Mouse (Mus musculus) thymus, postnatal 14 days (tissue): ENCODE results near the gene Tmem35b.

Experiments used
- DNase-seq: peaks from one replicate; pipeline ENCODE4 v3.0.0; 2021

Tmem35b gene

DNA sequence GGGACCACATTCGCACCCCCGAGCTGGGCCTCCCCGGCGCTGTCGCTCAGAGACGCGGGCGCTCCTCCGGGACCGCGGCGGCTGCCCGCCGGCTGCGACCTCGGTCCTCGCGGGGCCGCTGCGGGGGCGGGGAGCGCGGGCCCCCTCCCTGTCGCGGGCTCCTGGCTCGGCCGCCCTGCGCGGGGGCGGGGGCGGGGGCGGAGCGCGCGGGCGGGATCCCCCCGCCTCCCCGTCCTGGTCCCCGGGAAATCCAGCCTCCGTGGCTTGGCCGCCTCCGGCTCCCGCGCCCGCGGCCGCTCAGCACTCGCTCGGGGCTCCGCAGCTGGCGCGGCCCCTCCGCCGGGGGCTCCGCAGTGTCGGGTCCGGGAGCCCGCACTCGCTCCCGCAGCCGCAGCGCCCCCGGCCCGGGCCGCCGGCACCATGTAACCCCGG lies 45.4 kb downstream of the Tmem35b start, which contains the start of gene Dlgap3:
TSS of gene Dlgap3 (plus strand) at position 291 of the 432 bp plus-strand sequence.
- peak; percentile 27 for DNase-seq

DNA sequence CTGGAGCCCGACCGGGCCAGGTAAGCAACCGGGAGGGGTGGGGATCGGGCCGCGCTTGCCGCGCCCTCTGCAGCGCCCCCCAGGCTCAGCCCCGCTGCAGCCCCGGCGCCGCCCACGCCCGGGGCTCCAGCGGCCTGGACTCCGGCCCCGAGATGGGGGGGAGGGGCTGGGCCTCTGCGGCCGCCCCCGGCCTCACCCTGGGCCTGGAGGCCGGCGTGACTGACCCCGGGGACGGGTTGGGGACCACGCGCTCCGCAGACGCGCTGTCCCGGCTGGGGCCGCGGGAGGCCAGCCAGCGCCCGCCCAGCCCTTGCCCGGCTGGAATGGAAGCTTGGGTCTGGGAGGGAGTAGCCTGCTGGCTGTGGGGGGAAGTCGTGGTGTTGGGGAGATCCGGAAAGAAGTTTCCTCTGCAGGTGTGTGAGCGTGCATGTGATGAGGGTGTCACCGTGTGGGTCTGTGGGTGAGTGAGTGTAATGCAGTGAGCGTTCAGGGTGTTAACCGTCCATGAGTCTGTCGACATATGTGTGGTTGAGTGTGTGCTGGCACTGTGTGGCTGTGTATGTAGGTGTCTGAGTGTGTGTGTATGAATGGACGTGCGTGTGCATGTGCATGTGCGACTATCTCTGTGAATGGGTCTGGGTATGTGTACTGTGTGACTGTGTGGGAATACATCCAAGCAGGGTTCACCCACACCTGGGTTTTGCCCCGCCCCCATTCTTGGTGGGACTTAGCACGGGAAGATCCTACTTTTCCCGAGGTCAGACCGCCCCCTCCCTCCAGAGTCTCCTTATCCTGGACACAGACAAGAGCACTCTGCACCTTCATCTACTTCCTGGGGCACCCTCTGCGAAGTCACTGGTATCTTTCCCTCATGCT lies 46.1 kb downstream of the Tmem35b start:
- DNase-seq: peak; percentile 6

DNA sequence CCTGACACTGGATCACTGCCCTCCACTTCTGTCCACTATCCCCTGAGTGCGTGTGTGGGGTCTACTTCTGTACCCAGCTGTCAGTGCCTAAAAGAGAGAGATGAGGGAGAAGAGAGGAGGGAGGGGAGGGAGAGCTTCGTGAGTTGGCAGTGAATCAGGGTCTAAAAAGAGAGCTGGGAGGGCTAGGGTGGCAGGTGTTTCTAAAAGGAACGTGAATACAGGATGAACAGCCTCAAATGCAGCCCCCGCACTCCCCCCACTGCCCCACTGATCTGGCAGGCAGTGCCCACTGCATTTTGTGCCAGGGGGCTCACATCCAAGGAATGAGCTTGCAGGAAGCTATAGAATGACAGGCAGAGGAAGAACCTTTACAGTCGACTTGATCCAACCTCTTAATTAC lies 47.4 kb downstream of the Tmem35b start:
- DNase-seq: no peak

DNA sequence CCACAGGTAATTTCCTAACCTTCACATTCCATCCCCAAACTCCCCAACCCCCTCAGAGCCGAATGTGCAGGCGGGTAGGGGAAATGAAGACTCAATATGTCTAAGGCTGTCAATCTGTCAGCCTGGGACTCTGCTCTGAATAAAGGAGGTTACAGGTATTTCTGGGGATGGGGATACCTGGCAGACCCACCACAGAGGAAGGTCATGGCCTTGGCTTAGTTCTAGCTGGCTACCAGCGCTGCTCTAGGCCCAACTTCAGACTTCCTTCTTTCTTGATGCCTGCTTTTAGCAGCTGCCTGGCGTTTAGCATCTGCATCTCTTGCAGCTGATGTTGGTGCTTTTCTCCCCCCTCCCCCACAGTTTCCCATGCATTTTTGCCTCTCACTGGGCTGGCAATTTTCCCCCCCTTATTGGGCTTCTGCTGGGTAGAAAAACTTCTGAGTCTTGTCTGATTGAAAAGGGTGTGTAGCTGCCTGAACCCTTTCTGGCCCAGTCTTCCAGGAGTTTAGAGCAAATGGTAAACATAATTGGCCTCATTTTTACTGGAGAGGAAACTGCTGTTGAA lies 47.9 kb downstream of the Tmem35b start:
- DNase-seq: no peak

DNA sequence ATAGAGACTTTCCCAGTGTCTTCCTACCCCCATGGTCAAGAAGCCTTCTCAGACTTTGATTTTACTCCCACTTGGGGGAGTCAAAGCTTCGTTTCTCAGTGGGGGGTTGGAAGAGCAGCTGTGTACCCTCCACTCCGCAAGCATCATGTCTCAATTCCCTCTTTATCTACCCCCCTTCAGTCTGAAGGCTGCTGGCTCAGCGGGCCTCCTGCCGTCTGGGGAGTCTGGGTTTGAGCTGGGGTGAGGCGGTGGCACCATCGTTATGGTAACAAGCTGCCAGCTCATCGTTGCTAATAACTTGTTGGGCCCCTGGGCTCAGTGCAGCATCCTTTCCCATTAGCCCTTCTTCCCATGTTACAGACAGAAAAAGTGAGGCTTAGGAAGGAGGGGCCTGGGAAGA lies 48.6 kb downstream of the Tmem35b start:
- DNase-seq: no peak

DNA sequence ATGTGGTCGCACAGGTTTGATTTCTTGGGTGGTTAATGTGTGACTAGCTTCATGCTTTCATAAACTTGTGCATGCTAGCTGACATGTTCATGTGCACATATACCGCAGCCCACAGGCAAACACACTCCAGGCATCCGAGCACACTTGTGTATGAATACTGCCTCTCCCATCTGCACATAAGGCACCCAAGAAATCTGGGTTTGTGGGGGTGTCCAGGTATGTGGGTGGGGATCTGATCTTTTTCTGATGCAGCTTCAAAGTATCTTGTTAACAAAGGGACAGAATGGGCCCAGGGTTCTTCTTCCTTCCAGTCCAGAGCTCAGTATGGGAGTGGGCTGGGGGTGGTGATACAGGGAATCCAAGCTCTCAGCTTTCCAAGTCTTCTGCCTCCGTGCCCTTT lies 49.1 kb downstream of the Tmem35b start:
- no peak for DNase-seq

DNA sequence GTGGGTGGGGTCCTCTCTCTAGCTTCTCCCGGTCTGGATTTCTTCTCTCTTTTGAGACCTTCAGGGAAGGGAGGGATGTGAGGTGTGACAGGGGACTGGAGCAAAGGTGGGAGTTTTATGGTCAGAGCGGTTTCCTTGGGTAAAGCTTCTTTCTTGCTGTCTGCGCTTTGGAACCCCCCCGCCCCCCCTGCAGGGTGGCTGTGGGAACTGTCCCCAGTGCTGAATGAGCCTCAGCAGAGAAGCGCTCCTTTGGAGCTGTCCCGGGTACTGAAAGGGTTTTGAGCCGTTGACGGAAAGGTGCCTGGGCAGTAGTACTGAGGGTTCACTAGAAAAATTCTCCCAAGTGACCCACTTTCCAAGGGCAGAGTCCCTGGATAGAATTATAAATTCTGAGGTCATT lies 50.0 kb downstream of the Tmem35b start:
- peak; percentile 56 for DNase-seq

DNA sequence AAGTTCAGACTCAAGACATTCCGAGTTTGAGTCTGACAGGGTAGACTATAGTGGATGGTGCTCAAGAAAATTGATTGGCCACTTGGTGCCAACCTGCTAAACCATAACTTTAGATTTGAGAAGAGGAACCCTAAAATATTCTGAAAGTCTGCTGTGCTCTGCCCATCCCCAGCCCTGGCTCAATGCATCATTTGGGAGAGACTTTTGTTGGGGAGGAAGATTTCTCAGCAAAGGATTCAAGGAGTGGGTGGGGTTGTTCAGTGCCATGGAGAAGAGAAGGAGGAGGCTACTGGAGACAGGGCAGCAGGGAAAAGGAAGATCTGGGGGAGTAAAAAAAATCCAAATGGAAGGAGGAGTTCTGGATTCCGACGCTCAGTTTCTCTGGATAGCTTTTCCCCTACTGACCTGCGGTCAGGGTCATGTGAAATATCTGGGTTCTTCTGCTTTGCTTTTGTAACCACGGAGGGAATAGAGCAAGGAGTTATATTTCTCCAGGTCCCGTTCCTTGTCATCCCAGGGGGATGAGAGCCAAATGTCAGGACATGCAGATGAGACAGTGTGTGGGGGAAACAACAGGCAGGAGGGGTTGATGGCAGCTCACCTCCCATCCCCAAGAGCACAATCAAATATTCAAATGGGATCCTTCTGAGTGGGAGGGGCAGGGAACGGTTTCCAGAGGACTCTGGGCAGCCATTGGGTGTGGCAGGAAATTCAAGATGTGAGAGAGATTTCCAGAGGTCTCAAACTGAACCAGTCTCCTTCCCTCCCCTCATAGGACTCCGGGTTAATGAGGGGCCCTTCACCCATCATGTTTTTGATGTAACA lies 50.8 kb downstream of the Tmem35b start:
- no peak for DNase-seq

DNA sequence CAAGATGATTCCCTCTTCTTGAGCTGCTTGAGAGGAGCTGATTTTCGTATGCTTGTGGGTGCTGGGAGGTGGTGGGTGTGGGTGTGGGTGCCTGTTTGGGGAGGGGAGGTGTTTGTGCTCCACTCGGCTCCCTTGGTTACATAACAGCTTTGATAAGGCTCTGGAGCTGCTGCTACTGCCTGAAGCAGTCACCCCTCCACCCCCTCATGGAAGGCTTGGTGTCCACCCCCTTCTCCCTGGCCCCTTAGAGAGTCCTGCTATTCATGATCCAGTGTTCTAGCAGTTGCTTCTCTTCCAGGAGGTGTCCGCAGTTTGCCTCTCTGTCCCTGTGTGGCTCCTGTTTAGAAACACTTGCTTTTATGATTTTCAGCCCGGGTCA lies 51.4 kb downstream of the Tmem35b start:
- no peak for DNase-seq

DNA sequence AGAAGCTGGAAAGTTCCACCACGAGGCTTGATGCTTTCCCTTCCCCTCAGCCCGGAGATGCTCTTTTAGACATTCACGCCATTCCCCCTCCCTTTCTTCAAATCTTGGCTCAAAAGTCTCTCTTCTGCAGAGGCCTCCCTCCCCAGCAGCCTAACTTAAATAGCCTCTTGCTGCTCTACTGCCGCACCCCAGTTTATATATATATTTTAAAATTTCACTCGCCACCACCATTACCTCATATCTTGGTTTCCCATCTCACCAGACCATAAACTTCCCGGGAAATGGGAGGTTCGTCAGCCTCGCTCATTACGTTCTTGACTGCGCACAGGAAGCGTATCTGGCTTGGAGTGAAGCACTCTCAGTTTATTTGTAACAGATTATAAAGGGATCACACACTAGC lies 54.5 kb downstream of the Tmem35b start:
- DNase-seq: no peak

DNA sequence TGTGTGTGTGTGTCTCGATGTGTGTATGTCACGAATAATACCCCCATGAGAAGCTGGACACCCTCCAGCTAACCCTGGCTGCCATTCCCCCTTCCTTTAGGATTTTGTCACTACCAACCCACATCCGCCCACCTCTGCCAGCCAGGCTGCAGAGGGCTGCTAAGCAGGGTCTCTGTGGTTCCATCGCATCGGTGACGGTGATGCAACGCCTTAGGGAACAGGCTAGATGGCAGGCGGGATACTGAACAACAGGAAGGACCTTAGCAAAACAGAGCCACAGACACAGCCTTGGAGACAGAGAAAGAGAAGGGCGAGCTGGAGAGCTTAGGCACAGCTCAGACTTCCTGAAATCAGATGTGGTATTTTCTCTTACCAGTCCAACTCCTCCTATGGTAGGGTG lies 55.2 kb downstream of the Tmem35b start:
- DNase-seq: no peak
